Mouse (Mus musculus) neural tube, embryonic 12.5 days (tissue): ENCODE results near the gene Gpc6. TPM values are rescaled to one million over a fixed set of nuclear protein-coding genes. Genes with fewer than 3 reads are reported as not detected.

Experiments used
- ATAC-seq: fragments of 200-750 bp; cut with Nextera tagmentation; 2 replicates; pipeline ENCODE4 v1.8.0; 2017; ENCODE audit warnings: low read depth, mild to moderate bottlenecking, moderate TSS enrichment, moderate library complexity; ENCODE audit not compliant: low FRiP score
- H3K27ac ChIP-seq: fragments of 300-500 bp; sonication (generic); 2 replicates; pipeline ENCODE4 v1.5.1; 2016
- H3K27me3 ChIP-seq: fragments of 300-500 bp; sonication (generic); replicated peaks from 2 replicates; pipeline ENCODE4 v1.6.1; 2016; ENCODE audit warnings: mild to moderate bottlenecking
- H3K36me3 ChIP-seq: fragments of 300-500 bp; sonication (generic); 2 replicates; pipeline ENCODE4 v1.6.1; 2016; ENCODE audit warnings: mild to moderate bottlenecking
- H3K4me1 ChIP-seq: fragments of 300-500 bp; sonication (generic); 2 replicates; pipeline ENCODE4 v1.6.1; 2016
- H3K4me2 ChIP-seq: fragments of 300-500 bp; sonication (generic); replicated peaks from 2 replicates; pipeline ENCODE4 v1.6.1; 2016; ENCODE audit warnings: mild to moderate bottlenecking
- H3K4me3 ChIP-seq: fragments of 300-500 bp; sonication (generic); 2 replicates; pipeline ENCODE4 v1.5.1; 2016
- H3K9ac ChIP-seq: fragments of 300-500 bp; sonication (generic); 2 replicates; pipeline ENCODE4 v1.6.1; 2016; ENCODE audit warnings: mild to moderate bottlenecking
- H3K9me3 ChIP-seq: fragments of 300-500 bp; sonication (generic); 2 replicates; pipeline ENCODE4 v1.6.1; 2016; ENCODE audit warnings: mild to moderate bottlenecking
- WGBS: fragments of 180-500 bp; shearing (Covaris S2); methylation state at CpG from one replicate; pipeline ENCODE4 v1.1.7; 2016; 5-methylcytosine and 5-hydroxymethylcytosine counted together
- polyA plus RNA-seq: library from polyadenylated mRNA; unstranded; fragments of >200 nt; fragmentation: Nextera tagmentation; extraction: Ambion mirVana; gene quantifications from 2 replicates; pipeline ENCODE4 v1.2.1, GENCODE M21; 2016

Gene Gpc6
- polyA plus RNA-seq, 1 experiment from 2014 or later: 30.5 TPM

DNA sequence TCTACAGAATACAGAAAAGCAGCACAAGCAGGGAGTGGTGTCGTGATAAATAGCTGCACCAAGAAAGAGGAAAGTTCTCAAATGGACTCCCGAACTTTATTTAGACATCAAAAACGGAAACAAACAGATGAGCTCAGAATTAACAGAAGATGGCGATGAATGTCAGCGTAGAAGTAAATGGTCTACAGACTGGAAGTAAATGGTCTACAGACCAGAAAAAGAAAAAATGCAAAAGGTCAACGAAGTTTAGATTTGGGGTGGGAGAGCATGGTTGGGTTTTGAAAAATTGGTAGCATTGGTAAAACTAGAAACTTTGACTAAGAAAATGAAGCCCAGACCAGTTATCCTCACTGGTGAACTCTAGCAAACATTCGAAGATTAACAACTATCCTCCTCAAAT, 748.4 kb downstream of the Gpc6 start:
- no peaks in the 10 kb centered on the region for H3K36me3 ChIP-seq
- no peak overlapping the region for H3K4me2 ChIP-seq
- no peak overlapping the region for H3K4me3 ChIP-seq
- H3K9ac ChIP-seq: no peak overlapping the region
- H3K4me1 ChIP-seq: no peaks in the 10 kb centered on the region
- 93% methylated on average over 7 of the region's 7 CpGs for WGBS
- no peak overlapping the region for H3K27ac ChIP-seq
- H3K9me3 ChIP-seq: no peaks in the 10 kb centered on the region
- ATAC-seq: no peak
- no peaks in the 10 kb centered on the region for H3K27me3 ChIP-seq

DNA sequence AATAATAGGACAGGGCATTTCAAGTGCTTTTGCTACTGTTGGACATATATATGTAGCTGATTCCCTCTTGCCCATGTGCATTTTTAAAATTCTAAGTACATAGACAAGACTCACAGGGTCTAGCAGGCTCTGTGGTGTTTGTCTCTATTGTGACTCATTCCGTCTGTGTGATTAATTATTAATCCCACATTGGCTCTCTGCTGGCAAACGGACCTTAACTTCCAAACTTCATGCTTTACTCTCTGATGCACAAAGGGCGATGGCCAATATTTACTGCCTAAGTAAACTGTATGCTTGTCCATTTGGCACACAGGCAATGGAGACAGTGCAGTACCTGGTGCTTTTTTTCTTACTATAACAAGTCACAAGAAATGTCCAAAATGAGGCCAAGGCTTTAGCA, 749.4 kb downstream of the Gpc6 start:
- H3K9me3 ChIP-seq: no peaks in the 10 kb centered on the region
- H3K27ac ChIP-seq: no peak overlapping the region
- H3K4me3 ChIP-seq: no peak overlapping the region
- no peak overlapping the region for H3K4me2 ChIP-seq
- H3K9ac ChIP-seq: no peak overlapping the region
- WGBS: 60% methylated on average over 3 of the region's 3 CpGs
- H3K27me3 ChIP-seq: no peaks in the 10 kb centered on the region
- ATAC-seq: no peak
- no peaks in the 10 kb centered on the region for H3K36me3 ChIP-seq
- H3K4me1 ChIP-seq: no peaks in the 10 kb centered on the region

- no peak for ATAC-seq
- Histone ChIP-seq H3K4me1 (peaks cover 5% of the 10 kb centered on the region), H3K4me2 (no peak overlapping the region), H3K27me3 (no peaks in the 10 kb centered on the region), H3K36me3 (no peaks in the 10 kb centered on the region), H3K9me3 (no peaks in the 10 kb centered on the region), H3K4me3 (no peak overlapping the region), H3K27ac (no peak overlapping the region), H3K9ac (no peak overlapping the region)
- 92% methylated on average over 3 of the region's 3 CpGs for WGBS
These were observed 754.8 kb downstream of the Gpc6 start for GRCm38 (mm10) chr14:117679926-117680325.

GRCm38 (mm10) chr14:117681321-117681921, 756.3 kb downstream of the Gpc6 start:
- H3K4me3 ChIP-seq: no peak overlapping the region
- no peak overlapping the region for H3K27ac ChIP-seq
- H3K4me2 ChIP-seq: no peak overlapping the region
- 44% methylated on average over 5 of the region's 5 CpGs for WGBS
- no peaks in the 10 kb centered on the region for H3K27me3 ChIP-seq
- H3K9ac ChIP-seq: no peak overlapping the region
- peaks cover 5% of the 10 kb centered on the region for H3K4me1 ChIP-seq
- H3K36me3 ChIP-seq: no peaks in the 10 kb centered on the region
- no peak for ATAC-seq
- H3K9me3 ChIP-seq: no peaks in the 10 kb centered on the region

GRCm38 (mm10) chr14:117683149-117683548, 758.0 kb downstream of the Gpc6 start:
- Histone ChIP-seq H3K4me2 (no peak overlapping the region), H3K9me3 (no peaks in the 10 kb centered on the region), H3K36me3 (no peaks in the 10 kb centered on the region), H3K4me1 (peaks cover 5% of the 10 kb centered on the region), H3K27me3 (no peaks in the 10 kb centered on the region), H3K9ac (no peak overlapping the region), H3K4me3 (no peak overlapping the region), H3K27ac (no peak overlapping the region)
- no peak for ATAC-seq
- WGBS: 94% methylated on average over 4 of the region's 4 CpGs

DNA sequence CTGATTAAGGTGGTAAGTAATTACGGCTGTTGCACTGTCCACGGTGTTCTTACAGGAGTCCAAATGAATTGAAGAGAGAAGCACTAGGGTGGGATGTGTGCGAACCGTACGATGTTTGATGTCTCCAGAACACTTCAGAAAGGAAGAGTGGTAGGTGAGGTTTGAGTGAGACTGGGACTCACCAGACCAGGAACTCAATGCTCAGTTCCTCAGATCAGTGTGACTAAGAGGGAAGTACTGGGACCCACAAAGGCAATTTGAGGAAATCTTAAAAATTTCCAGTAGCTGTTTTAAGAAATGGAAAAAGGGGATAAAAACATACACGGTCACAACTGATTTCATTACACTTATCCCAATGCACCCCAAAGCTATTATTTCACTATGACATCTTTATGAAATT, 764.7 kb downstream of the Gpc6 start:
- no peak for ATAC-seq
- Histone ChIP-seq H3K4me1 (peaks cover 5% of the 10 kb centered on the region; the same call in 1 of the 2 replicates), H3K27me3 (no peaks in the 10 kb centered on the region), H3K4me2 (no peak overlapping the region), H3K27ac (no peak overlapping the region), H3K9ac (no peak overlapping the region), H3K4me3 (no peak overlapping the region), H3K9me3 (no peaks in the 10 kb centered on the region), H3K36me3 (no peaks in the 10 kb centered on the region)
- 88% methylated on average over 6 of the region's 6 CpGs for WGBS

DNA sequence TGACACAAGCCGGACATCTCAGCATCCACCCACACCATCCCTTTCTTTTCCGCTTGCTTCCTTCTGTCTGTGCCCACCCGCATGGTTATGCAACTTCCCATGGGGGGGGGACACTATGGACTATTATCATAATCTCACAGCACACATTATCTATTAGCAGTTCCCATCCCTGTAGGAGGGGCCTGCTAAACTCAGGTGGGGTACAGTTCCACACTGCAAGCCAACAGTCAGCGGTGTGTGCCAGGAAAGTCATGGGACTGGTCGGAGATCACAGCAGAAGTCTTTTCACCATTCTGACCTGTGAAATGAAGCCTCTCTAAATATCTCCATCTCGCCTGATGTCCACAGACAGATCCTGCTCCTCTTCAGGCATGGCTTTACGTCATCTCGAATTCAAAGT, 770.5 kb downstream of the Gpc6 start:
- Histone ChIP-seq H3K9ac (no peak overlapping the region), H3K4me2 (no peak overlapping the region), H3K36me3 (no peaks in the 10 kb centered on the region), H3K4me1 (no peaks in the 10 kb centered on the region), H3K4me3 (no peak overlapping the region), H3K27me3 (no peaks in the 10 kb centered on the region), H3K27ac (no peak overlapping the region), H3K9me3 (no peaks in the 10 kb centered on the region)
- ATAC-seq: 0 out of 2 replicates have a peak, but pooled peaks have one; percentile 29
- 93% methylated on average over 8 of the region's 8 CpGs for WGBS

DNA sequence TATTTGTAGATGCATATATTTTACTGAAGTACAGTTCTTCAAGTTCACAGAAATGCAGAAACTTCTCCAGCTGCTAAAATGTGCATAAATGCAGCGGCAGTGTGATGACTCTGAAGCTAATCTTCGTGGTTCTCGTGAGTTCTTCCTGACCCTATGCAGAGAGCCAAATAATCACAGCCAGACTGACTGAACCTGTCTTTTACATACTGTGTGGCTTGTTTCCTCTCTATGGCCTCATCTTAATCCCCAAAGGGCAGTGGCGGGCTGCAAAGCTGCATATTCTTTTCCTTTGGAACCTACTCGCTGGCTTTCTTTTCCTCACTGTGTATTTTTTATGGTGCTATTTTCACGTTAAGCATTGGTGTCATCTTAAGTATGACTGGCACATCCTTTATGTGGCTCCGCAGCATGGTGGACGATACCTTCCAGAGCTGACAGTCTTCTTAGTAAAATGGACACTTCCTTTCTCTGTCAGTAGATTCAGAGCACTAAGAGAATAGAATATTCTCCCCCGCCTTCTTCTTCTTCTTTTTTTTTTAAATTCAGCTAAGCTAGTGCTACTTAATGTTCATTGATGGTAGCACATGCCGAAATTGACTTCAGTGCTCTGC, 775.7 kb downstream of the Gpc6 start:
- Histone ChIP-seq H3K4me2 (no peak overlapping the region), H3K27me3 (no peaks in the 10 kb centered on the region), H3K27ac (no peak overlapping the region), H3K36me3 (no peaks in the 10 kb centered on the region), H3K9me3 (no peaks in the 10 kb centered on the region), H3K9ac (no peak overlapping the region), H3K4me1 (no peaks in the 10 kb centered on the region), H3K4me3 (no peak overlapping the region)
- 87% methylated on average over 10 of the region's 10 CpGs for whole genome bisulfite sequencing
- ATAC-seq: no peak

DNA sequence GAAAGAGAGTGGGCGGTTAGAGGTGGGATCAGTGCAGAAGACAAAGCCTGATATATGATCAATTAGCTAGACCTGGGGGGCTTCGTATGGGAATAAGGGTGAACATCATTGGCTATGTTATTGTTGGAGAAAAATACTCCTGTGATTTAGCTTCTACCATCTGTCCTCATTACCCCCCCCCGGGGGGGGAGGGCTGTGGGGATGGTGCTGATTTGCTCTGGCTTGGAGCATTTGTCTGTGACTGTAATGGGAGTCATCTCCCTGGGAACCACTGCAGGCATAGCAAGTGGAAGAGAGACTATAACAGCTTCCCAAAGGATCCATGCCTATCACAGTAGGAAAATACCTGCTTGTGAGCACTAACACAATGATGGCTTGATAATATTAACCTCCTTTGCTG, 783.7 kb downstream of the Gpc6 start:
- Histone ChIP-seq H3K36me3 (no peaks in the 10 kb centered on the region), H3K4me1 (no peaks in the 10 kb centered on the region; the same call in 1 of the 2 replicates), H3K4me3 (no peak overlapping the region), H3K9me3 (no peaks in the 10 kb centered on the region), H3K27ac (no peak overlapping the region), H3K27me3 (no peaks in the 10 kb centered on the region), H3K4me2 (no peak overlapping the region), H3K9ac (no peak overlapping the region)
- peak; percentile 58 for ATAC-seq
- WGBS: 74% methylated on average over 3 of the region's 3 CpGs

DNA sequence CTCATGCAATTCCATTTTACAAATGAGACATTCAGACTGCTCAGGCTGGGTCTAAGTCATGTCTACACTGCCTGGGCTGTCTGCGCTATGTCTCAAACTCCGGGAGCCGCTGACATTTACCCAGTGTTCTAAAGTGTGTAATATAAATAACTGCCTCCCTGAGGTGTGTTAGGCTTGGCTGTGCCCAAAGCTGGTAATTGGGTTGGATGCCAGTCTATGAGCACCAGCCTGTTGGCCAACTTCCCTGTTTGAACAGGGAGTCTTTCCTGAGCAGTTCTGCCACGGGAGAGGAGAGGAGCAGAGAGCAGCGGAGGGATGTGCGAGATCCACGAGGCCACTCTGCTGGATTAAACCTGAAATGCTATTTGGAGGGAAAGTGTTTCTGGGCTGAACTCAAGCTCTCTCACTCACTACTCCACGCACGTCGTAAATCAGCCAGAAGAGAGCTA, 785.4 kb downstream of the Gpc6 start:
- H3K9ac ChIP-seq: no peak overlapping the region
- WGBS: 85% methylated on average over 10 of the region's 10 CpGs
- no peaks in the 10 kb centered on the region for H3K27me3 ChIP-seq
- H3K4me1 ChIP-seq: no peaks in the 10 kb centered on the region; the same call in 1 of the 2 replicates
- no peak overlapping the region for H3K4me3 ChIP-seq
- H3K4me2 ChIP-seq: no peak overlapping the region
- H3K27ac ChIP-seq: no peak overlapping the region
- H3K9me3 ChIP-seq: no peaks in the 10 kb centered on the region
- ATAC-seq: no peak
- no peaks in the 10 kb centered on the region for H3K36me3 ChIP-seq

DNA sequence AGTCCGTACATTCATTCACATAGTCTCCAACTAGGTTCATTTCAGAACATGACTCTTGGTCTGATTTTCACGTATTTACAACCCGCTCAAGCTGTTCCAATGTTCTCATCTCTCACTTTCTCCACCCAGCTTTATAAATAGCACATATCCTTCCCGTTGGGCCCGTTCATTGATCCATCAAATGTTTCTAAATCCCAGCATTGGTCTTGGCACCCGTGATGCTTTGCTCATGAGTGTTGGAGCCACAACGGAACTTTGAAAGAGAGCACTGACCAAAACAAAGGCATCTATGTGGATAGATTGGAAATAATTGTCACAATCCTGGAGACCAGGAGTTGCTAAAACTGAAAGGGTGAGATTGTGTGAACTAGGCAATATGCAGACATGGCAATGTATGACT, 787.2 kb downstream of the Gpc6 start:
- H3K4me2 ChIP-seq: no peak overlapping the region
- H3K4me1 ChIP-seq: no peaks in the 10 kb centered on the region; the same call in 1 of the 2 replicates
- H3K4me3 ChIP-seq: no peak overlapping the region
- H3K27me3 ChIP-seq: no peaks in the 10 kb centered on the region
- no peaks in the 10 kb centered on the region for H3K36me3 ChIP-seq
- whole genome bisulfite sequencing: 93% methylated on average over 7 of the region's 7 CpGs
- H3K27ac ChIP-seq: no peak overlapping the region
- no peaks in the 10 kb centered on the region for H3K9me3 ChIP-seq
- H3K9ac ChIP-seq: no peak overlapping the region
- ATAC-seq: no peak

- Histone ChIP-seq H3K4me1 (no peaks in the 10 kb centered on the region; the same call in 1 of the 2 replicates), H3K4me2 (no peak overlapping the region), H3K4me3 (no peak overlapping the region), H3K9ac (no peak overlapping the region), H3K27ac (no peak overlapping the region), H3K36me3 (no peaks in the 10 kb centered on the region), H3K9me3 (no peaks in the 10 kb centered on the region), H3K27me3 (no peaks in the 10 kb centered on the region)
- no peak for ATAC-seq
- 71% methylated on average over 8 of the region's 8 CpGs for WGBS
These were observed 789.0 kb downstream of the Gpc6 start for GRCm38 (mm10) chr14:117714165-117714564.

GRCm38 (mm10) chr14:117716305-117716704, 791.2 kb downstream of the Gpc6 start:
- Histone ChIP-seq H3K27ac (no peak overlapping the region), H3K4me2 (no peak overlapping the region), H3K9me3 (no peaks in the 10 kb centered on the region), H3K9ac (no peak overlapping the region), H3K4me3 (no peak overlapping the region), H3K36me3 (no peaks in the 10 kb centered on the region), H3K27me3 (no peaks in the 10 kb centered on the region), H3K4me1 (no peaks in the 10 kb centered on the region)
- no peak for ATAC-seq
- WGBS: 92% methylated on average over 3 of the region's 3 CpGs
